Mouse (Mus musculus): ENCODE results near the gene Eif2ak4. TPM values are rescaled to one million over a fixed set of nuclear protein-coding genes. Genes with fewer than 3 reads are reported as not detected.

Eif2ak4 gene
- polyA plus RNA-seq, 1 experiment from 2014 or later: 15.7 TPM

GRCm38 (mm10) chr2:118408336-118408895 lies 20.0 kb downstream of the Eif2ak4 start:
- Histone ChIP-seq H3K4me1 (no peaks in the 10 kb centered on the region), H3K9me3 (no peaks in the 10 kb centered on the region), H3K4me2 (replicated peaks) (no peak overlapping the region), H3K4me3 (no peak overlapping the region), H3K36me3 (peaks cover 26% of the 10 kb centered on the region), H3K27me3 (no peaks in the 10 kb centered on the region), H3K9ac (no peak overlapping the region), H3K27ac (no peak overlapping the region)
- 78% methylated on average over 4 of the region's 4 CpGs for WGBS
- no peak for ATAC-seq (ENCODE audit: insufficient number of reproducible peaks, insufficient read depth, low FRiP score, low TSS enrichment)

GRCm38 (mm10) chr2:118412821-118413220 lies 24.4 kb downstream of the Eif2ak4 start:
- no peak overlapping the region for H3K4me3 ChIP-seq
- H3K9me3 ChIP-seq: no peaks in the 10 kb centered on the region
- no peak overlapping the region for H3K4me2 ChIP-seq (replicated peaks)
- peaks cover 52% of the 10 kb centered on the region for H3K36me3 ChIP-seq
- 95% methylated on average over 11 of the region's 11 CpGs for WGBS
- H3K27ac ChIP-seq: no peak overlapping the region
- ATAC-seq (ENCODE audit: insufficient number of reproducible peaks, insufficient read depth, low FRiP score, low TSS enrichment): no peak
- no peaks in the 10 kb centered on the region for H3K4me1 ChIP-seq
- no peak overlapping the region for H3K9ac ChIP-seq
- no peaks in the 10 kb centered on the region for H3K27me3 ChIP-seq

DNA sequence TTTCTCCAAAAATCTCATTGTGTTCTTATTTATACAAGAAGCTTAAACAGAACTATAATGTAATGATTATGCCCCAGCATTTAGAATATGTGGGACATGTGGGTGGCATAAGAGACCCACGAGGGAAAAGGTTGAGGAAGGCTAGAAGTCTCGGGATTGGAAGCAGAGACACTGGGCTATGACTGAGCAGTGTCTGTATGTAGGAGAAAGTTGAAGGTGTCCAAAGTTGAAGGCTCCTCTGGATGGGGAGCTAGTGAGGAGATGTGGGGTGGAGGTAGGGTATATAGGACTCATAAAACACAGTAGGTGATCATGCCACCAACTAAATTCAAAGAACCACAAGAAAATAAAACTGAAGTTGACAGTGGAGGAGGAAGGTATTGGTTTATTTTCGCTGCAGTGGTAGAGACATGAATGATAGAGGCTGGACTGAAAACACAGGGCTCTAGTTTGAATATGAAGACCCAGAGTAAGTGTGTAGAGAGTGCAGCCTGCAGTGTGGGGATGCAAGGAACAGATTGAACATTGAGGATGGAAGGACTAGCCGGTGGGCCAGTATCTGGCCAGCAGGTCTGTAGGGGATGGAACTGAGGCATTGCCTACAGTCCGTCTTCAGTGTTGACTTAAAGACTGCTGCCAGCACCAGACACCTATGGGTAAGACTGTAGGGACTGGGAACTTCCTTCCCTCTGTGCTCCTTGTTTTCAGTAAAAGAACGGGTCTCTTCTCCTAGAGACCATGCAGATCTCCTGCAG lies 27.4 kb downstream of the Eif2ak4 start:
- Histone ChIP-seq H3K27ac (no peak overlapping the region), H3K9me3 (no peaks in the 10 kb centered on the region), H3K9ac (no peak overlapping the region), H3K4me1 (no peaks in the 10 kb centered on the region), H3K4me3 (no peak overlapping the region), H3K27me3 (no peaks in the 10 kb centered on the region), H3K36me3 (peaks cover 64% of the 10 kb centered on the region), H3K4me2 (replicated peaks) (no peak overlapping the region)
- 93% methylated on average over 6 of the region's 6 CpGs for WGBS
- no peak for ATAC-seq (ENCODE audit: insufficient number of reproducible peaks, insufficient read depth, low FRiP score, low TSS enrichment)

GRCm38 (mm10) chr2:118418076-118418475 lies 29.7 kb downstream of the Eif2ak4 start:
- Histone ChIP-seq H3K4me2 (replicated peaks) (no peak overlapping the region), H3K4me3 (no peak overlapping the region), H3K36me3 (peaks cover 62% of the 10 kb centered on the region), H3K9me3 (no peaks in the 10 kb centered on the region), H3K9ac (no peak overlapping the region), H3K27me3 (no peaks in the 10 kb centered on the region), H3K27ac (no peak overlapping the region), H3K4me1 (no peaks in the 10 kb centered on the region)
- ATAC-seq (ENCODE audit: insufficient number of reproducible peaks, insufficient read depth, low FRiP score, low TSS enrichment): no peak
- 84% methylated on average over 4 of the region's 4 CpGs for WGBS

DNA sequence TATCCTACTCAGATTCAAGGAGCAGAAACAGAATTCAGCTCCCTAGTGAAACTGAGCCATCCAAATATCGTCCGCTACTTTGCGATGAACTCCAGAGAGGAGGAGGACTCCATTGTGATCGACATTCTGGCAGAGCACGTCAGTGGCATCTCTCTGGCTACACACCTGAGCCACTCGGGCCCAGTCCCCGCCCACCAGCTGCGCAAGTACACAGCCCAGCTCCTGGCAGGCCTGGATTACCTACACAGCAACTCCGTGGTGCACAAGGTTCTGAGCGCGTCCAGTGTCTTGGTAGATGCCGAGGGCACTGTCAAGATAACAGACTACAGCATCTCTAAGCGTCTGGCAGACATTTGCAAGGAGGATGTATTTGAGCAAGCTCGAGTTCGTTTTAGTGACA lies 33.5 kb downstream of the Eif2ak4 start:
- Histone ChIP-seq H3K36me3 (peaks cover 47% of the 10 kb centered on the region), H3K9me3 (no peaks in the 10 kb centered on the region), H3K27me3 (no peaks in the 10 kb centered on the region), H3K4me2 (replicated peaks) (no peak overlapping the region), H3K4me3 (no peak overlapping the region), H3K9ac (no peak overlapping the region), H3K4me1 (no peaks in the 10 kb centered on the region), H3K27ac (no peak overlapping the region)
- 87% methylated on average over 15 of the region's 15 CpGs for WGBS
- ATAC-seq (ENCODE audit: insufficient number of reproducible peaks, insufficient read depth, low FRiP score, low TSS enrichment): no peak

- no peak overlapping the region for H3K9ac ChIP-seq
- H3K4me1 ChIP-seq: no peaks in the 10 kb centered on the region
- no peak for ATAC-seq (ENCODE audit: insufficient number of reproducible peaks, insufficient read depth, low FRiP score, low TSS enrichment)
- H3K36me3 ChIP-seq: peaks cover 47% of the 10 kb centered on the region
- WGBS: 75% methylated on average over 8 of the region's 8 CpGs
- H3K27me3 ChIP-seq: no peaks in the 10 kb centered on the region
- H3K27ac ChIP-seq: no peak overlapping the region
- H3K4me2 ChIP-seq (replicated peaks): no peak overlapping the region
- H3K4me3 ChIP-seq: no peak overlapping the region
- no peaks in the 10 kb centered on the region for H3K9me3 ChIP-seq
These were observed 34.0 kb downstream of the Eif2ak4 start for GRCm38 (mm10) chr2:118422385-118422784.

- no peak for ATAC-seq (ENCODE audit: insufficient number of reproducible peaks, insufficient read depth, low FRiP score, low TSS enrichment)
- no peak overlapping the region for H3K27ac ChIP-seq
- H3K9me3 ChIP-seq: no peaks in the 10 kb centered on the region
- H3K9ac ChIP-seq: no peak overlapping the region
- H3K4me1 ChIP-seq: no peaks in the 10 kb centered on the region
- 89% methylated on average over 6 of the region's 6 CpGs for WGBS
- no peak overlapping the region for H3K4me2 ChIP-seq (replicated peaks)
- H3K4me3 ChIP-seq: no peak overlapping the region
- no peaks in the 10 kb centered on the region for H3K27me3 ChIP-seq
- H3K36me3 ChIP-seq: peaks cover 50% of the 10 kb centered on the region
These were observed 39.9 kb downstream of the Eif2ak4 start for GRCm38 (mm10) chr2:118428296-118428695.

- Histone ChIP-seq H3K4me1 (no peaks in the 10 kb centered on the region), H3K9me3 (no peaks in the 10 kb centered on the region), H3K27ac (no peak overlapping the region), H3K9ac (no peak overlapping the region), H3K36me3 (peaks cover 59% of the 10 kb centered on the region), H3K27me3 (no peaks in the 10 kb centered on the region), H3K4me2 (replicated peaks) (no peak overlapping the region), H3K4me3 (no peak overlapping the region)
- no peak for ATAC-seq (ENCODE audit: insufficient number of reproducible peaks, insufficient read depth, low FRiP score, low TSS enrichment)
- WGBS: 85% methylated on average over 9 of the region's 9 CpGs
These were observed 40.9 kb downstream of the Eif2ak4 start for GRCm38 (mm10) chr2:118429297-118429696.

GRCm38 (mm10) chr2:118430630-118431029 lies 42.2 kb downstream of the Eif2ak4 start:
- no peak overlapping the region for H3K9ac ChIP-seq
- no peaks in the 10 kb centered on the region for H3K4me1 ChIP-seq
- 78% methylated on average over 16 of the region's 16 CpGs for WGBS
- H3K4me3 ChIP-seq: no peak overlapping the region
- no peaks in the 10 kb centered on the region for H3K27me3 ChIP-seq
- peaks cover 70% of the 10 kb centered on the region for H3K36me3 ChIP-seq
- H3K27ac ChIP-seq: no peak overlapping the region
- ATAC-seq (ENCODE audit: insufficient number of reproducible peaks, insufficient read depth, low FRiP score, low TSS enrichment): no peak
- H3K9me3 ChIP-seq: no peaks in the 10 kb centered on the region
- H3K4me2 ChIP-seq (replicated peaks): no peak overlapping the region

GRCm38 (mm10) chr2:118431589-118431988 lies 43.2 kb downstream of the Eif2ak4 start:
- H3K27me3 ChIP-seq: no peaks in the 10 kb centered on the region

GRCm38 (mm10) chr2:118442172-118442571 lies 53.8 kb downstream of the Eif2ak4 start:
- no peak for ATAC-seq (ENCODE audit: insufficient number of reproducible peaks, insufficient read depth, low FRiP score, low TSS enrichment)
- 62% methylated on average over 5 of the region's 5 CpGs for WGBS
- Histone ChIP-seq H3K9me3 (no peaks in the 10 kb centered on the region), H3K4me2 (replicated peaks) (no peak overlapping the region), H3K4me1 (no peaks in the 10 kb centered on the region), H3K9ac (no peak overlapping the region), H3K27ac (0 out of 2 replicates have a peak overlapping the region, but pooled peaks have one; percentile 30), H3K4me3 (no peak overlapping the region), H3K27me3 (no peaks in the 10 kb centered on the region), H3K36me3 (peaks cover 28% of the 10 kb centered on the region)

More at GRCm38 (mm10) chr2:118431589-118431988, 43.2 kb downstream of the Eif2ak4 start:
- ATAC-seq (ENCODE audit: insufficient number of reproducible peaks, insufficient read depth, low FRiP score, low TSS enrichment): no peak
- H3K27ac ChIP-seq: no peak overlapping the region
- WGBS: 66% methylated on average over 5 of the region's 5 CpGs
- H3K9me3 ChIP-seq: no peaks in the 10 kb centered on the region
- H3K4me1 ChIP-seq: no peaks in the 10 kb centered on the region
- H3K4me2 ChIP-seq (replicated peaks): no peak overlapping the region
- no peak overlapping the region for H3K9ac ChIP-seq
- H3K4me3 ChIP-seq: no peak overlapping the region
- peaks cover 73% of the 10 kb centered on the region for H3K36me3 ChIP-seq

DNA sequence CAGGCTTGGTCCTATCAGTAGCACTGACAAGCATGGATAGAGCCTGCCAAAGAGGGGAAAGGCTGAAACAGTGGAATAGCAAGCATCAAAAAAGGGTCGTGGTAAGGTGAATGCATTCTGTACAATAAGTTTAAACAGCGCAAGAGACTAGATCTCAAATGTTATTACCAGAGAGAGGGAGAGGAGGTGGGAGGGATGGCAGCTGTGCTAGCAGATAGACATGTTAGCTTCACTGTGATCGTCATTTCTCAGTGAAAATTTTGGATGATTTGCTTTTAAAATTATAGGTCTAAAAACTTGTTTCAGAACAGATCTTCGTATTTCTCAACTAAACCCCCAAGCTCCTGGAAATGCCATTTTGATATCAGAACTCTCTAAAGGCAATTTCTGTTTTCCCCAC lies 54.3 kb downstream of the Eif2ak4 start:
- no peaks in the 10 kb centered on the region for H3K27me3 ChIP-seq
- H3K9ac ChIP-seq: no peak overlapping the region
- no peaks in the 10 kb centered on the region for H3K4me1 ChIP-seq
- no peak for ATAC-seq (ENCODE audit: insufficient number of reproducible peaks, insufficient read depth, low FRiP score, low TSS enrichment)
- H3K4me2 ChIP-seq (replicated peaks): no peak overlapping the region
- H3K9me3 ChIP-seq: no peaks in the 10 kb centered on the region
- H3K27ac ChIP-seq: no peak overlapping the region
- peaks cover 28% of the 10 kb centered on the region for H3K36me3 ChIP-seq
- no peak overlapping the region for H3K4me3 ChIP-seq
- WGBS: 91% methylated on average over 4 of the region's 4 CpGs

Data from embryonic facial prominence, embryonic 12.5 days (tissue).